Mouse (Mus musculus) CH12.LX (cell line): Measurements from ENCODE around the gene C8a. TPM values are rescaled to one million over a fixed set of nuclear protein-coding genes. Genes with fewer than 3 reads are reported as not detected.

ENCODE experiments used
- DNase-seq: peaks from one replicate; pipeline ENCODE4 v3.0.0-alpha.2; 2013; ENCODE audit errors: extremely low read depth
- H3K27ac ChIP-seq: 2 replicates; pipeline ENCODE4 v1.5.1; 2012; ENCODE audit warnings: low read depth, mild to moderate bottlenecking, control low read depth, moderate library complexity; ENCODE audit not compliant: insufficient read depth
- H3K27me3 ChIP-seq: replicated peaks from 2 replicates; pipeline ENCODE3; 2012; ENCODE audit warnings: inconsistent platforms
- H3K36me3 ChIP-seq, 2 experiments: replicated peaks in 1 of 2; 2 replicates each; pipeline versions ENCODE3 to v1.6.1; 2012; ENCODE audit warnings: inconsistent platforms in 1 of 2, low read length in 1 of 2, mild to moderate bottlenecking in 1 of 2, mixed read lengths in 1 of 2, moderate library complexity in 1 of 2; ENCODE audit not compliant: control insufficient read depth in 1 of 2, insufficient read depth in 1 of 2
- H3K4me1 ChIP-seq, 2 experiments: 2 replicates each; pipeline ENCODE4 v1.6.1; 2012; ENCODE audit warnings: inconsistent platforms in 1 of 2, moderate library complexity in 1 of 2; ENCODE audit not compliant: insufficient read depth in 2 of 2, control insufficient read depth in 1 of 2
- H3K4me2 ChIP-seq: 2 replicates; pipeline ENCODE4 v1.6.1; 2012; ENCODE audit warnings: low read depth, mild to moderate bottlenecking, control low read depth; ENCODE audit not compliant: poor library complexity, insufficient read depth, severe bottlenecking
- H3K4me3 ChIP-seq, 3 experiments: fragments of 150-350 bp in 1 of 3; sonication (generic) in 1 of 3; replicated peaks in 1 of 3; 2 replicates each; pipeline versions ENCODE3 to v1.5.1; 2011 to 2012; ENCODE audit warnings: low read depth in 2 of 3, low read length in 2 of 3, mild to moderate bottlenecking in 2 of 3, moderate library complexity in 2 of 3, control low read depth in 1 of 3, improper control_type of control experiment in 1 of 3, inconsistent platforms in 1 of 3, mixed read lengths in 1 of 3; ENCODE audit not compliant: poor library complexity in 1 of 3
- H3K79me2 ChIP-seq: replicated peaks from 2 replicates; pipeline ENCODE4 v1.6.1; 2012; ENCODE audit warnings: mild to moderate bottlenecking, moderate library complexity; ENCODE audit not compliant: control insufficient read depth, poor library complexity, insufficient read depth, severe bottlenecking; ENCODE audit errors: extremely low read depth
- H3K9ac ChIP-seq: 2 replicates; pipeline ENCODE4 v1.6.1; 2012; ENCODE audit warnings: low read depth, mild to moderate bottlenecking, control low read depth, moderate library complexity; ENCODE audit not compliant: insufficient read depth
- H3K9me3 ChIP-seq: replicated peaks from 2 replicates; pipeline ENCODE3; 2012; ENCODE audit warnings: low read length, inconsistent platforms, mixed read lengths
- BHLHE40 ChIP-seq: IDR thresholded peaks from 2 replicates; pipeline ENCODE4 v1.6.1; 2011; ENCODE audit warnings: mild to moderate bottlenecking, low read depth, low read length, improper control_type of control experiment
- CHD2 ChIP-seq: IDR thresholded peaks from 2 replicates; pipeline ENCODE4 v1.6.1; 2011; ENCODE audit warnings: low read length, improper control_type of control experiment
- CTCF ChIP-seq, 2 experiments: IDR thresholded peaks in 1 of 2; conservative IDR thresholded peaks in 1 of 2; 2 replicates each; pipeline ENCODE4 v1.5.1; 2011 to 2012; ENCODE audit warnings: low read depth in 2 of 2, low read length in 2 of 2, improper control_type of control experiment in 1 of 2, inconsistent platforms in 1 of 2, mild to moderate bottlenecking in 1 of 2, moderate library complexity in 1 of 2
- EP300 ChIP-seq: IDR thresholded peaks from 2 replicates; pipeline ENCODE4 v1.6.1; 2011; ENCODE audit warnings: low read length, improper control_type of control experiment
- ETS1 ChIP-seq: conservative IDR thresholded peaks from 2 replicates; pipeline ENCODE4 v1.6.1; 2012; ENCODE audit warnings: low read depth, mild to moderate bottlenecking, inconsistent platforms, low read length, improper control_type of control experiment, moderate library complexity
- HCFC1 ChIP-seq: IDR thresholded peaks from 2 replicates; pipeline ENCODE4 v1.6.1; 2012; ENCODE audit warnings: low read depth, mild to moderate bottlenecking, inconsistent platforms, low read length, improper control_type of control experiment
- IRF4 ChIP-seq: IDR thresholded peaks from 2 replicates; pipeline ENCODE4 v1.6.1; 2014; ENCODE audit warnings: low read depth, mild to moderate bottlenecking, inconsistent platforms, low read length, improper control_type of control experiment
- JUN ChIP-seq: IDR thresholded peaks from 2 replicates; pipeline ENCODE4 v1.6.1; 2011; ENCODE audit warnings: low read depth, mild to moderate bottlenecking, low read length, improper control_type of control experiment, moderate library complexity; ENCODE audit not compliant: insufficient read depth
- JUND ChIP-seq: conservative IDR thresholded peaks from 2 replicates; pipeline ENCODE4 v1.6.1; 2011; ENCODE audit warnings: low read depth, low read length, improper control_type of control experiment
- MAX ChIP-seq: IDR thresholded peaks from 2 replicates; pipeline ENCODE4 v1.6.1; 2011; ENCODE audit warnings: low read length, improper control_type of control experiment
- MEF2A ChIP-seq: IDR thresholded peaks from 2 replicates; pipeline ENCODE4 v1.6.1; 2014; ENCODE audit warnings: low read depth, mild to moderate bottlenecking, inconsistent platforms, low read length, improper control_type of control experiment, borderline replicate concordance
- NELFE ChIP-seq: IDR thresholded peaks from 2 replicates; pipeline ENCODE4 v1.6.1; 2011; ENCODE audit warnings: low read depth, low read length, improper control_type of control experiment
- NRF1 ChIP-seq: IDR thresholded peaks from 2 replicates; pipeline ENCODE4 v1.6.1; 2014; ENCODE audit warnings: low read depth, mild to moderate bottlenecking, inconsistent platforms, low read length, improper control_type of control experiment, moderate library complexity
- RAD21 ChIP-seq: IDR thresholded peaks from 2 replicates; pipeline ENCODE4 v1.6.1; 2011; ENCODE audit warnings: low read depth, mild to moderate bottlenecking, low read length, improper control_type of control experiment, moderate library complexity
- RCOR1 ChIP-seq: conservative IDR thresholded peaks from 2 replicates; pipeline ENCODE4 v1.6.1; 2012; ENCODE audit warnings: low read depth, mild to moderate bottlenecking, inconsistent platforms, low read length, improper control_type of control experiment
- SMC3 ChIP-seq: IDR thresholded peaks from 2 replicates; pipeline ENCODE4 v1.6.1; 2011; ENCODE audit warnings: low read depth, low read length, improper control_type of control experiment
- ZNF384 ChIP-seq: IDR thresholded peaks from 2 replicates; pipeline ENCODE4 v1.6.1; 2012; ENCODE audit warnings: low read depth, low read length, improper control_type of control experiment, inconsistent platforms
- dilution Hi-C: fragments of 300-500 bp; cut with MboI; formaldehyde crosslinking; loops from 2 replicates; pipeline ENCODE4 v1.14.3; 2020; ENCODE audit warnings: low sequenced_read_pairs; ENCODE audit not compliant: extremely low pct_unique_long_range_greater_than_20kb, extremely low pct_ligation_motif_present
- in situ Hi-C: fragments of 300-500 bp; cut with MboI; formaldehyde crosslinking; loops from 3 replicates; pipeline ENCODE4 v1.14.3; 2019; ENCODE audit warnings: low sequenced_read_pairs, low pct_ligation_motif_present, low pct_unique_long_range_greater_than_20kb, mixed read lengths
- polyA plus RNA-seq: library from polyadenylated mRNA; unstranded; fragments of >175 nt; gene quantifications from 2 replicates; pipeline ENCODE4 v1.2.1, GENCODE M21; 2012; ENCODE audit warnings: low read depth; ENCODE audit not compliant: insufficient read length
- total RNA-seq, 2 experiments: library from RNA; depleted of rRNA; stranded (reverse); fragments of 300-350 nt in 1 of 2; fragments of >200 nt in 1 of 2; gene quantifications; 2 replicates each; pipeline ENCODE4 v1.2.3; 2012 to 2014

Gene C8a
- total and polyA plus RNA-seq, 3 experiments, result 0.21 to 0.76 (median 0.40) TPM

DNA sequence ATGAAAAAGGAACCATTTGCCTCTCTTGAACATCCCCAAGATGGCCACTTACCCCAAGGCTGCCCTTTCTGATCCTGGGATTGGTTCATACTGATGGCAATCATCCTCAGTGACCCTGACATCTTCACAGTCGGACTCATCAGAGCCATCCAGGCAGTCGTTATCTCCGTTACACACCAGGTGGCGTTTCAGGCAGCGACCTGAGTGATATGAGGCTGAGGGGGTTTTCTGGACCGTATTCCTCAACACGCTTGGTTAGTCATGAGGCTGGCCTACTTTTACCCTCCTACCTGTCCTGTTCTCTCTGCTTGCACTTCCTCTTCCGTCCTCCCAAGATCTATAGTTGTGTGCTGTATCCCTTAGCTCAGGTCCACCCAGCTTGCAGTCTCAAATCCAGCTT, 15.0 kb downstream of the C8a start:
- H3K9me3 ChIP-seq, result peaks cover 13% of the 10 kb centered on the region
- no peak overlapping the region for H3K4me2 ChIP-seq
- no peaks in the 10 kb centered on the region for H3K79me2 ChIP-seq
- H3K4me1 ChIP-seq, result peaks cover 0 to 61% of the 10 kb centered on the region in 2 experiments; a peak in 2 of 4 replicates
- TF ChIP-seq RAD21 (peak; percentile 8), CTCF (conservative IDR thresholded peaks at IDR 0.05 in 1 of 2, IDR thresholded peaks at IDR 0.05 in 1 of 2; ENCODE audit: low read depth in 2 of 2, low read length in 2 of 2) (peak in 1 of 2 experiments; percentile 20; a peak in 2 of 4 replicates), BHLHE40 (no peak), SMC3 (peak; percentile 20)
- dilution Hi-C loops, result no loop called here
- in situ Hi-C loops, result no loop called here
- no peak overlapping the region for H3K4me3 ChIP-seq
- H3K9ac ChIP-seq, result no peak overlapping the region
- DNase-seq, result peak; percentile 78
- no peaks in the 10 kb centered on the region for H3K27me3 ChIP-seq
- no peaks in the 10 kb centered on the region for H3K36me3 ChIP-seq
- H3K27ac ChIP-seq, result no peak overlapping the region

DNA sequence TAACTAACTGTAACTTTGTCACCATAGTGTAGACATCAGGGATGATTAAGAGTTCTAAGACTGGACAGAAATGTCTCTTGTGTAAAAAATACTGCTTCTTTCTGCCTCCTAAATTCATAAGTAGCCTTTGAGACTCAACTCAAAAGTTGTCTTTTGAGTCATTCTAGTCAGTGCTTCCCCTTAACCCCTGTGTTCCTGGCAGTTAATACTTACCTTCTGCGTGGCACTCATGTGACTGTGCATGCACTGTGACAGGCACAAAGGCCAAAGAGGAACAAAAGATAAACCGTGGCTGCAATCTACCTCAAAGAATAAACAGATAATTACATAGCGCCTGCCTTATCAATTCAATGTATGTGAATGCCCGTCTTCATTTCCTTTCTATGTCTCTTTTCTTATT, 18.4 kb downstream of the C8a start:
- H3K36me3 ChIP-seq, result no peaks in the 10 kb centered on the region
- no peak overlapping the region for H3K9ac ChIP-seq
- no peak overlapping the region for H3K27ac ChIP-seq
- in situ Hi-C loops, result no loop called here
- no peaks in the 10 kb centered on the region for H3K27me3 ChIP-seq
- TF ChIP-seq ZNF384 (peak; percentile 24; the same call in 1 of the 2 replicates), SMC3 (no peak), MAX (0 out of 2 replicates have a peak, but pooled peaks have one; percentile 19), HCFC1 (no peak), MEF2A (peak; percentile 42; the same call in 1 of the 2 replicates), IRF4 (peak; percentile 83), RCOR1 (0 out of 2 replicates have a peak, but pooled peaks have one; percentile 17), CHD2 (0 out of 2 replicates have a peak, but pooled peaks have one; percentile 22), JUND (peak; percentile 87), NELFE (no peak), ETS1 (peak; percentile 79), JUN (peak; percentile 54; the same call in 1 of the 2 replicates), EP300 (peak; percentile 96), BHLHE40 (peak; percentile 90), NRF1 (no peak)
- dilution Hi-C loops, result no loop called here
- H3K4me2 ChIP-seq, result no peak overlapping the region
- H3K4me3 ChIP-seq, result no peak overlapping the region
- peak; percentile 84 for DNase-seq
- no peaks in the 10 kb centered on the region for H3K79me2 ChIP-seq
- peaks cover 0 to 66% of the 10 kb centered on the region in 2 experiments; a peak in 2 of 4 replicates for H3K4me1 ChIP-seq
- peaks cover 11% of the 10 kb centered on the region for H3K9me3 ChIP-seq
